Mouse (Mus musculus) ZHBTc4 (cell line): ENCODE measurements at regions not wholly inside any gene's neighbourhood (a gene's known extent, or its start where the extent isn't known, plus 50 kb on each side); places are given as distances from the start of the nearest gene placed in this dataset.
A peak's percentile ranks its signal among the peaks of the same experiment; 100 is the strongest.

ENCODE experiments used
- DNase-seq: peaks from one replicate; pipeline ENCODE4 v3.0.0-alpha.2; 2011; ENCODE audit warnings: low read depth, low spot score

GRCm38 (mm10) chr3:31508471-31508870 is 198.3 kb upstream of the Slc7a14 start:
- DNase-seq: no peak

DNA sequence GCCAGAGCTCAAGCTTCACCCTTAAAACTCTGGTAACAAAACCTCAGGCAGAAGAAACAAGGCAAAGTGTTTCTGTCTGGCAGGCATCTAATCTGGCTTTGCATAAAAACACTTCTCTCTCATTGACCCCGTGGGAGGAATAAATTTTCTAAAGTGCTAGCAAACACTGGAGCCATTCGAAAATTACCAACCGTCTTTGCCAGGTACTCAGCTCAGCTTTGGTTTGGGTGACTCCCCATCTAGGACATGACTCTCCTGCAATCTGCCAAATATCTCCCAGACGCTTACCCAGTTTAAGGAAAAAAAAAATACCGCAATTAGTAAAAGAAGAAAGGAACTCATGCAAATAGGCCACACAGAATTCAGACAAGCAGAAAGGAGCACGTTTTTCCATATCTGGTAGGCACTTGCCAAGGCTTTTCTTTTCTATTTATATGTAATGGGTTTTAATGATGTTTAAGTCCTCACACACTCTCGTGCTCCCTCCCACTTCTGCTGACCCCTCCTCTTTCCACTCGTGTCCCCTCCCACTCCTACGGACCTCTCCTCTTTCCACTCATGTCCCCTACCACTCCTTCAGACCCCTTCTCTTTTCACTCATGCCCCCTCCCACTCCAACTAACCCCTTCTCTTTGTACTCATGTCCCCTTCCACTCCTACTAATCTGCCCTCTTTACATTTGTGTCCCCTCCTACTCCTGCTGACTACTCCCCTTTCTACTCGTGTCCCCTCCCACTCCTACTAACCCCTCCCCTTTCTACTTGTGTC is 189.2 kb upstream of the Slc7a14 start:
- DNase-seq: no peak

- DNase-seq: no peak
These were observed 185.1 kb upstream of the Slc7a14 start for GRCm38 (mm10) chr3:31495287-31495686.

- no peak for DNase-seq
These were observed 184.5 kb upstream of the Slc7a14 start for GRCm38 (mm10) chr3:31494706-31495105.

DNA sequence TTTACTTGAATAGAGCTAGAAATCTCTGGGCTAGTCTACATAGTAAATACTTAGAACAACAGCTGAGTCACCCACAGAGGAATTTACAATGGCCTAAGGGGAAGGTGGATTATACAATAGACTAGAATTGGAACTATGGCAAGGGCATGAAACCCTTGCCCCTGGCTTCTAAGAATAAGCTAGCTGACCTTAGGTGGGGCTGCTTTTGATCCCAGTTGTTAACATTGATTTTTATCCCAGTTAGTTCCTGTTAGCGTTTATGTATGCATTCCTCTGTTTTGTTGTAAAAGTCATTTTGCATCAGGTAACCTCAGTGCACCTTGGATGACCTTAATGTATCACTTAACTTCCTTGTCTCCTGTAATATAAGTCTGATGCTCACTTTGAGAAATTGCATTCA is 181.6 kb upstream of the Slc7a14 start:
- DNase-seq: peak; percentile 57

DNA sequence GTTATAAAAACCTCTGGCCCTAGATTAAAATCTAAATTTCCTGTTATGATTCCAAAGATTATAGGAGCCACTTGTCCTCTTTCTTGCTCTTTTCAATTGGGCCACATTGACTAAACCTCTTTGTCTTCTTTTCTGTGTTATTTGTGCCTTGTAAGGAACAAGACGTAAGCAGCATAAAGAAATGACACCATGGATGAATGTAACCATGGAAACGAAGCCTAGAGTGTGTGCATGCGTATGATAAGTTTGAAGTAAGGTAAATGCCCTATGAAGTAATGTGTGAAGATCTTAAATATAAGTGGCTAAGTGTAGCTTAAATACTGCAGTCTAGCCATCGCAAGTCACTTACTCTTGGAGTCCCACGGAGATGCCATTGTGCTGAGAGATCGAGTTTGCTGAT is 177.4 kb upstream of the Slc7a14 start:
- no peak for DNase-seq

GRCm38 (mm10) chr3:31481964-31482363 is 171.8 kb upstream of the Slc7a14 start:
- no peak for DNase-seq

DNA sequence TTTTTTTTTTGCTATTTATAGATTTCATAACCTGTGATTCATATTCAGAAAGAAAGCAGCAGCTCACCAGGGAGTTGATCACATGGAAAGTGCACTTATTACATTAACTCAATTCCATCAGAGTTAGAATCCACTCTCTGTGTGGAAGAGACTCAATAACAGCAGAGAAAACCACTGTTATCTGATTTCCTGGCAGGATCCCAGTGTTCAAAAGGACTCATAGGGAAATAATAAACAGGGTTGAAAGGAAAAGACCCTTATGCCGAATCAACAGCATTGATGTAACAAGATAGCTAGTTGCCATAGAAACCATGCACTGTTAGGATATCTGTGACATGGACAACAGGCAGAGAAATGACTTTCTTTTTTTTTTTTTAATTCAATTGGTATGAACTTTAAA is 157.7 kb upstream of the Slc7a14 start:
- no peak for DNase-seq

DNA sequence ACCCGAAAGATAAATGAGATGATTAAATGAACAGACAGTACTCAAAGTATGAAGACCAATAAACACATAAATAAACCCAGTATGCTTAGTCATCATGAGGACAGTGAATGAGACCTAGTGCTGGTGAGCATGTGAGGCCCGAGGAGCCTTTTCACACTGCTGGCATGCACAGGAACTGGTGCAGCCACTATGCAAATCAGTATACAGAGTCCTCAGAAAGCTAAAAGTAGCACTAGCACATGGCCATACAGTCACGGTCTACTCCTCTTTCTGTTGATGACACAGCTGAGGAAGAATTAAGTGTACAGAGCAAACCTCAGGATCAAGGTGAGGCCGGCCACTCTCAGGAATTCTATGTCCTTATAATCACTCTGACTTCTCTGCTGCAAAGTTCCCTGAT is 154.1 kb upstream of the Slc7a14 start:
- DNase-seq: no peak

DNA sequence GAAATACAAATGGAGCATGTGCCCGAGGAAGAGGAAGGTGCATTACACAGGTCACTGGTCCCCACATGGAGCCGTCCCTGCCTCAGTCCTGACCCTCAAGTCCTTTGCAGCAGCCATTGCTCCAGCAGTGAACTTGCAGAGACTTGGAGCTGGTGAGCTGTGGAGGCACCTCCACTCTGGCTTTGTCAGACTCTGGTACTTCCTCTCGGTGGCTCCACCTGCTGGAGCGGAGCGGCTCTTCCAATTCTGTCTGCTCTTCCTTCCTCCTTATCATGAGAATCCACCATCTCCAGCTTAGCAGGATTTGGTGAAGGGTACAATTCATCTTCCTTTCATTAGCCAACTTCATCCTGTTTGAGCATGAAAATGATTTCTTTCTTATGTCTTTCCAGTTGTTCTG is 149.3 kb upstream of the Slc7a14 start:
- DNase-seq: peak; percentile 67

DNA sequence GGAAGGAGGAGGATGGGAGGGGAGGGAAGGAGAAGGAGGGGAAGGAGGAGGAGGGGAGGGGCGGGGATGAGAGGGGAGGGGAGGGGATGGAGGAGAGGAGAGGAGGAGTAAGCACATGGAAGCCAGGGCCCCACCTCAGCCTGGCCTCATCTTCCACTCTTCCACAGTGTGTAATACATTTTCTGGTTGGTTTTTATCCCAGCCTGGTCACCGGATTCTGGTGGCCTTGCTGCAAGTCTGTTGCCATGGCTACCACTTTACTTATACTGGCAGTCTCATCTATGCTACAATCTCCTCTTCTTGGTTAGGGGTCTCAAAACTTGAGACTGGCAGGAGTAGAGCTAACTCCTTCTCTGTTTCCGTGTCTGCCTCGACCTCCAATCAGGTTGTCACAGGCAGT is 147.8 kb upstream of the Slc7a14 start:
- no peak for DNase-seq

- no peak for DNase-seq
These were observed 144.9 kb upstream of the Slc7a14 start for GRCm38 (mm10) chr3:31455031-31455430.

DNA sequence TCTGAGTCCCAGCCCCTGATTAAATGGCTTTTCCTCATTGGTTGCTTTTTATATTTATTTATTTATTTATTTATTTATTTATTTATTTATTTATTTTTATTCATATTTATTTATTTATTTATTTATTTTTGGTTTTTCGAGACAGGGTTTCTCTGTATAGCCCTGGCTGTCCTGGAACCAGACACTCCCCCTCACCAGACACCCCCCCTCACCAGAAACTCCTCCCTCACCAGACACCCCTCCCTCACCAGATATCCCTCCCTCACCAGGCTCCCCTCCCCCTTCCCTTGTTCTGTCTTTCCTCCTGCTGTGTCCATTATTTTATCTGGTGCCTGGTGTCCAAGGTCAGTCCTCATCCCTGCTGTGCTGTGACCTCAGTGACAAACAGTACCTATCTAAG is 134.7 kb upstream of the Slc7a14 start:
- DNase-seq: no peak

GRCm38 (mm10) chr3:31444311-31444710 is 134.1 kb upstream of the Slc7a14 start:
- DNase-seq: no peak

DNA sequence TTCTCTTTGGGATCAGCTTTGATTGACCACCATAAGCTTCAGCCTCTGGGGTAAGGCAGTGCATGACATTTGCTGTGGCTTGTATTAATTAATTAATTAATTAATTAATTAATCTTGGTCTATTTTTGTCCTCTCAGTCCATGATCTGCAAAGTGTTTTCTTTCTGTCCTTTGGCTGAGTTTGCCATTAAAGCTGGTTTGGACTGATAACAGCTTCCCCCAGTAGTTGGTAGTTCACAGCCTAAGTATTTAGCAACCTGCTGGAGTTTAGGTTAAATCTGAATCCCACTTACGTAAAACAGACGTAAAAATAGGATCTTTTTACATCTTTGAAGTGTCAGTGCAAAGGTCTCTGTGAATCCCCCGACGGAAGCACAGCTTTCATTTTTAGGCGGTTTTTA is 133.7 kb upstream of the Slc7a14 start:
- DNase-seq: no peak

- no peak for DNase-seq
These were observed 130.1 kb upstream of the Slc7a14 start for GRCm38 (mm10) chr3:31440282-31440681.

DNA sequence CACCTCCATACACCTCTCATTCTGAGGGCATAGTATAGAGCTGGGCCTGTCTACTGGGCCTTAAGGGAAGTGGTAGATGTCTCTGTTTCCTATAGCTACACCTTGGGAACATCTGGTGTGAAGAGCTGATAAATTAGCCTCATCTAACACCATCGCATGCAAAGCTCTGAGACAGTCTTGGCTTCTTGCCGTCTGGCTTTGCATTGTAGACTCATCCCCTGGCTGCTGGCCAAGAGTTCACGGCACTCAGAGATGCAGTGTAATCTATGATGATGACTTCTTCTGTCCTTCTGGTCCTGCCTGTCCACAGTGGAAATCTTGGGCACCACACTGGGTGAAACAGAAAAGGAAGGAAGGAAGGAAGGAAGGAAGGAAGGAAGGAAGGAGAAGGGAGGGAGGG is 127.8 kb upstream of the Slc7a14 start:
- no peak for DNase-seq

DNA sequence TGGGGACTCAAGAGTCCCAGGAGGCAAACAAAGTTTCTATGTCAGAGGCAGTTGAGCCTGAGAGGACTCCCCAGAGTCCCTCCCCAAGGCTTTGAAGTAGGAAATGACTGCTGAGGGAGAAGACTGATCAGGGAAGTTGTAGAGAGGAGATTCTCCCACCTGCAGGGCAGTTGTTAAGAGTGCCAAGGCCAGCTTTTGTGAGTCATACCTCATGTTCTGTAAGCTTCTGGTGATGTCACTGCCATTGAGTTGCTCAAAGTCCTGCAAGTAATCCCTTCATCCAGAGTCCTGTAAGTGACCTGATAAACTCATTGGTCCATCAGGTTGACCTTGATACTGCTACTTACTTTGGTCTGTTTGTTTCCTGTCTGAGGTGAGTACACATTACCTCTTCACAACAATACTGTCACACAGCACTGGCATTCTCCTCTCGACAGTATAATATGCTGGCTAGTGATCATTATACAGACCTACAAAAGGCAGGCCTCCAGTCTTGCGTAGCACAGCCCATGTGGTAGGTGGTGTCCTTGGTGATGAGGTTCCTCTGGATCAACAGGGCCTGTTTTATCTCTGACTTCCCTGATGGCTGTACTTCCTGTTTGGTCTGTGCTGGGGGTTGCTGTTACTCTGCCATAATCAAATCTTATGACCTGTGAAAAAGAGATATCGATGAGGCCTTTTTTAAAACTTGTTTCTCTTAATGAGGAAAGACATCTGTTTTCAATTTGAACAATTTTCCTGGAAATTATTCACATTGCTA is 125.2 kb upstream of the Slc7a14 start:
- DNase-seq: no peak

GRCm38 (mm10) chr3:31433201-31433600 is 123.0 kb upstream of the Slc7a14 start:
- no peak for DNase-seq

DNA sequence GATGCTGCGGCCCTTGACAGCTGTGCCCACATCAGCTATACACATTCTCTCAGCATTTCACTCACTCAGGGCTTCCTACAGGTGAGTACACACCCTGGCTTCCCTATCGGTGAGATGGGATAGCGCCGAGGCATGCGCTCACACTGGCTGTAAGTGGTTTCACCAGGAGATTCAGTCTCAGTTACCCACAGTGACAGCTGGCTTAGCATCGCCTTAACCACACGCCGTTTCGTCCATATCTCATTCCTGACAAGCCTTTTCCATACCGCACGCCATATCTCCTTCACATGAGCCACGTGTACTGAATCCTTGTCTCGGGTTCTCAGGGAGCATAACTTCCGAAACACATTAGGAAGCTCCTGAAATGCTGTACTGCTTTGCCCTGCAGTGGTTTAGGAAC is 113.3 kb upstream of the Slc7a14 start:
- DNase-seq: no peak

- no peak for DNase-seq
These were observed 98.6 kb upstream of the Slc7a14 start for GRCm38 (mm10) chr3:31408802-31409201.

GRCm38 (mm10) chr3:31405880-31406279 is 95.7 kb upstream of the Slc7a14 start:
- DNase-seq: peak; percentile 95

DNA sequence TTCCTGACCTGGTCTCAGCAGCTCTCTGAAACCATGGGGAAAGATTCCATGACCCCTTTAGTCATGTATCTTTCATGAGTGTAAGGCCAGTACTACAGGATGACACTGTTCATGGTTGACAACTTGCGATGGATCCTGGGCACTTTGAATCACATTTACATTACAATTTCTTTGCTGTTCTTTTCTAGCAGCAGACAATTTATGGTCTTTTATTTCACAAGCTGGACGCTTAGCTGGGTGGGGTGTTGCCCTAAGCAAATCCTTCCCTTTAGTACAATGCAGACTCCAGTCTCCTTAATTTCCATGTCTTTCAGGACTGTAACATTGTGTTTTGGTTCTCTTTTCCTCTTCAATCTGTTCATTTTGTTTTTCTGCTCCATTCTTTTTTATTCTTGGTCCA is 89.0 kb upstream of the Slc7a14 start:
- peak; percentile 75 for DNase-seq
